Mouse (Mus musculus) heart, adult 2 months (tissue): ENCODE results near the gene Srsf1.

Experiments
- CTCF ChIP-seq: fragments of 200-600 bp; IDR thresholded peaks from 2 replicates; pipeline ENCODE4 v1.8.1; 2022; ENCODE audit warnings: antibody characterized with exemption, mild to moderate bottlenecking, moderate library complexity
- POLR2A ChIP-seq: fragments of 200-500 bp; IDR thresholded peaks from 2 replicates; pipeline ENCODE4 v1.6.1; 2011; ENCODE audit warnings: mild to moderate bottlenecking, low read depth, low read length, control low read depth; ENCODE audit not compliant: insufficient read depth

GRCm38 (mm10) chr11:88009542-88010190, 37.5 kb upstream of the Srsf1 start:
- no peak for TF ChIP-seq POLR2A
- no peak for TF ChIP-seq CTCF
